Mouse (Mus musculus) heart, embryonic 11.5 days (tissue): ENCODE results near the gene Igf2bp3. TPM values are rescaled to one million over a fixed set of nuclear protein-coding genes. Genes with fewer than 3 reads are reported as not detected.

Experiments used
- ATAC-seq: fragments of 200-750 bp; cut with Nextera tagmentation; replicated peaks from 2 replicates; pipeline ENCODE4 v1.8.0; 2017; ENCODE audit warnings: moderate library complexity; ENCODE audit not compliant: insufficient number of reproducible peaks, low FRiP score, low TSS enrichment
- H3K27ac ChIP-seq: fragments of 300-500 bp; sonication (generic); 2 replicates; pipeline ENCODE4 v1.5.1; 2014; ENCODE audit warnings: mild to moderate bottlenecking, low read depth, low read length
- H3K27me3 ChIP-seq: fragments of 300-500 bp; sonication (generic); 2 replicates; pipeline ENCODE4 v1.6.1; 2014; ENCODE audit warnings: mild to moderate bottlenecking, low read length, mixed read lengths; ENCODE audit not compliant: control insufficient read depth, insufficient read depth
- H3K36me3 ChIP-seq: fragments of 300-500 bp; sonication (generic); 2 replicates; pipeline ENCODE4 v1.6.1; 2014; ENCODE audit warnings: mild to moderate bottlenecking, low read length, moderate library complexity, mixed read lengths; ENCODE audit not compliant: control insufficient read depth, insufficient read depth
- H3K4me1 ChIP-seq: fragments of 300-500 bp; sonication (generic); 2 replicates; pipeline ENCODE4 v1.6.1; 2014; ENCODE audit warnings: low read length; ENCODE audit not compliant: control insufficient read depth, insufficient read depth
- H3K4me2 ChIP-seq: fragments of 300-500 bp; sonication (generic); 2 replicates; pipeline ENCODE4 v1.6.1; 2014; ENCODE audit warnings: mild to moderate bottlenecking, moderate library complexity
- H3K4me3 ChIP-seq: fragments of 300-500 bp; sonication (generic); 2 replicates; pipeline ENCODE4 v1.5.1; 2014; ENCODE audit warnings: low read depth, low read length
- H3K9ac ChIP-seq: fragments of 300-500 bp; sonication (generic); 2 replicates; pipeline ENCODE4 v1.6.1; 2014; ENCODE audit warnings: mild to moderate bottlenecking, low read depth, low read length, moderate library complexity
- H3K9me3 ChIP-seq: fragments of 300-500 bp; sonication (generic); replicated peaks from 2 replicates; pipeline ENCODE4 v1.6.1; 2016; ENCODE audit warnings: low read length; ENCODE audit not compliant: control insufficient read depth
- WGBS: fragments of 180-500 bp; shearing (Covaris S2); extraction: QIAGEN DNeasy Blood & Tissue Kit; methylation state at CpG from one replicate; pipeline ENCODE4 v1.1.7; 2014; ENCODE audit not compliant: insufficient replicate concordance; 5-methylcytosine and 5-hydroxymethylcytosine counted together
- polyA plus RNA-seq: library from polyadenylated mRNA; unstranded; fragments of >200 nt; fragmentation: Nextera tagmentation; extraction: Ambion mirVana; gene quantifications from 2 replicates; pipeline ENCODE4 v1.2.1, GENCODE M21; 2014

Igf2bp3 gene
- polyA plus RNA-seq, 1 experiment from 2014 or later, result 74.4 TPM

GRCm38 (mm10) chr6:49159971-49160370, 54.8 kb downstream of the Igf2bp3 start:
- H3K4me1 ChIP-seq, result peaks cover 31% of the 10 kb centered on the region
- WGBS, result 74% methylated on average over 2 of the region's 2 CpGs
- H3K27ac ChIP-seq, result no peak overlapping the region
- ATAC-seq, result no peak
- no peaks in the 10 kb centered on the region for H3K9me3 ChIP-seq
- no peak overlapping the region for H3K9ac ChIP-seq
- H3K4me3 ChIP-seq, result no peak overlapping the region
- no peak overlapping the region for H3K4me2 ChIP-seq
- no peaks in the 10 kb centered on the region for H3K36me3 ChIP-seq
- H3K27me3 ChIP-seq, result no peaks in the 10 kb centered on the region

GRCm38 (mm10) chr6:49156826-49157175, 58.0 kb downstream of the Igf2bp3 start:
- H3K9me3 ChIP-seq, result no peaks in the 10 kb centered on the region
- 74% methylated on average over 3 of the region's 3 CpGs for WGBS
- no peaks in the 10 kb centered on the region for H3K36me3 ChIP-seq
- H3K9ac ChIP-seq, result no peak overlapping the region
- no peak overlapping the region for H3K27ac ChIP-seq
- peaks cover 21% of the 10 kb centered on the region for H3K4me1 ChIP-seq
- H3K4me2 ChIP-seq, result no peak overlapping the region
- ATAC-seq, result no peak
- H3K4me3 ChIP-seq, result no peak overlapping the region
- no peaks in the 10 kb centered on the region for H3K27me3 ChIP-seq

- WGBS, result 80% methylated on average over 5 of the region's 5 CpGs
- ATAC-seq, result no peak
Observed at GRCm38 (mm10) chr6:49156170-49156825, 58.5 kb downstream of the Igf2bp3 start.

GRCm38 (mm10) chr6:49151465-49151864, 63.3 kb downstream of the Igf2bp3 start:
- no peaks in the 10 kb centered on the region for H3K9me3 ChIP-seq
- H3K4me2 ChIP-seq, result no peak overlapping the region
- WGBS, result 65% methylated on average over 4 of the region's 4 CpGs
- no peaks in the 10 kb centered on the region for H3K27me3 ChIP-seq
- H3K4me1 ChIP-seq, result peaks cover 29% of the 10 kb centered on the region
- no peak for ATAC-seq
- H3K36me3 ChIP-seq, result no peaks in the 10 kb centered on the region
- H3K27ac ChIP-seq, result no peak overlapping the region
- H3K9ac ChIP-seq, result no peak overlapping the region
- H3K4me3 ChIP-seq, result no peak overlapping the region

More at GRCm38 (mm10) chr6:49156170-49156825, 58.5 kb downstream of the Igf2bp3 start:
- Histone ChIP-seq H3K9ac (no peak overlapping the region), H3K9me3 (no peaks in the 10 kb centered on the region), H3K27ac (no peak overlapping the region), H3K27me3 (no peaks in the 10 kb centered on the region), H3K4me3 (no peak overlapping the region), H3K36me3 (no peaks in the 10 kb centered on the region), H3K4me1 (peaks cover 18% of the 10 kb centered on the region), H3K4me2 (no peak overlapping the region)

GRCm38 (mm10) chr6:49150349-49151229, 64.2 kb downstream of the Igf2bp3 start:
- WGBS, result 85% methylated on average over 9 of the region's 9 CpGs
- Histone ChIP-seq H3K9me3 (no peaks in the 10 kb centered on the region), H3K36me3 (no peaks in the 10 kb centered on the region), H3K4me3 (no peak overlapping the region), H3K27me3 (no peaks in the 10 kb centered on the region), H3K27ac (no peak overlapping the region), H3K9ac (no peak overlapping the region), H3K4me1 (peaks cover 32% of the 10 kb centered on the region), H3K4me2 (no peak overlapping the region)
- ATAC-seq, result no peak

- no peaks in the 10 kb centered on the region for H3K27me3 ChIP-seq
- no peaks in the 10 kb centered on the region for H3K36me3 ChIP-seq
- no peak for ATAC-seq
- H3K4me1 ChIP-seq, result peaks cover 38% of the 10 kb centered on the region
- H3K4me2 ChIP-seq, result no peak overlapping the region
- 70% methylated on average over 5 of the region's 5 CpGs for WGBS
- no peak overlapping the region for H3K4me3 ChIP-seq
- H3K9me3 ChIP-seq, result no peaks in the 10 kb centered on the region
- no peak overlapping the region for H3K27ac ChIP-seq
- no peak overlapping the region for H3K9ac ChIP-seq
Observed at GRCm38 (mm10) chr6:49149202-49149930, 65.4 kb downstream of the Igf2bp3 start.

GRCm38 (mm10) chr6:49148781-49149180, 66.0 kb downstream of the Igf2bp3 start:
- no peak for ATAC-seq
- Histone ChIP-seq H3K4me2 (no peak overlapping the region), H3K4me1 (peaks cover 38% of the 10 kb centered on the region), H3K9ac (no peak overlapping the region), H3K27ac (no peak overlapping the region), H3K4me3 (no peak overlapping the region), H3K27me3 (no peaks in the 10 kb centered on the region), H3K36me3 (no peaks in the 10 kb centered on the region), H3K9me3 (no peaks in the 10 kb centered on the region)
- 36% methylated on average over 4 of the region's 4 CpGs for WGBS

GRCm38 (mm10) chr6:49148368-49148767, 66.4 kb downstream of the Igf2bp3 start:
- no peaks in the 10 kb centered on the region for H3K36me3 ChIP-seq
- ATAC-seq, result no peak
- H3K4me1 ChIP-seq, result peaks cover 38% of the 10 kb centered on the region
- no peaks in the 10 kb centered on the region for H3K27me3 ChIP-seq
- no peaks in the 10 kb centered on the region for H3K9me3 ChIP-seq
- no peak overlapping the region for H3K4me3 ChIP-seq
- no peak overlapping the region for H3K27ac ChIP-seq
- WGBS, result 82% methylated on average over 7 of the region's 7 CpGs
- H3K9ac ChIP-seq, result no peak overlapping the region
- no peak overlapping the region for H3K4me2 ChIP-seq
